Mouse (Mus musculus) neural tube, embryonic 11.5 days (tissue): ENCODE data around the gene Arrdc1. TPM values are rescaled to one million over a fixed set of nuclear protein-coding genes. Genes with fewer than 3 reads are reported as not detected.
A peak's percentile ranks its signal among the peaks of the same experiment; 100 is the strongest.
"Not testable (repeated sequence)": the region's sequence is repeated elsewhere in the genome, so short reads cannot be mapped to it uniquely, and the experiment has no call there.

Experiments used
- ATAC-seq: fragments of 200-750 bp; cut with Nextera tagmentation; 2 replicates; pipeline ENCODE4 v1.8.0; 2017; ENCODE audit warnings: moderate number of reproducible peaks, mild to moderate bottlenecking, moderate TSS enrichment, moderate library complexity; ENCODE audit not compliant: insufficient read depth, low FRiP score, low TSS enrichment
- DNase-seq: peaks from one replicate; pipeline ENCODE4 v3.0.0-alpha.2; 2015; ENCODE audit warnings: low spot score
- H3K27ac ChIP-seq: fragments of 300-500 bp; sonication (generic); 2 replicates; pipeline ENCODE4 v1.5.1; 2014; ENCODE audit warnings: low read depth, mild to moderate bottlenecking, low read length
- H3K27me3 ChIP-seq: fragments of 300-500 bp; sonication (generic); 2 replicates; pipeline ENCODE4 v1.6.1; 2014; ENCODE audit warnings: mild to moderate bottlenecking, low read length, mixed read lengths; ENCODE audit not compliant: control insufficient read depth, insufficient read depth
- H3K36me3 ChIP-seq: fragments of 300-500 bp; sonication (generic); 2 replicates; pipeline ENCODE4 v1.6.1; 2014; ENCODE audit warnings: mild to moderate bottlenecking, low read length, moderate library complexity, mixed read lengths; ENCODE audit not compliant: control insufficient read depth, insufficient read depth
- H3K4me1 ChIP-seq: fragments of 300-500 bp; sonication (generic); 2 replicates; pipeline ENCODE4 v1.6.1; 2014; ENCODE audit warnings: low read length, mixed read lengths; ENCODE audit not compliant: control insufficient read depth, insufficient read depth
- H3K4me2 ChIP-seq: fragments of 300-500 bp; sonication (generic); 2 replicates; pipeline ENCODE4 v1.6.1; 2014; ENCODE audit warnings: low read depth, mild to moderate bottlenecking, moderate library complexity
- H3K4me3 ChIP-seq: fragments of 300-500 bp; sonication (generic); 2 replicates; pipeline ENCODE4 v1.5.1; 2014; ENCODE audit warnings: low read depth, low read length
- H3K9ac ChIP-seq: fragments of 300-500 bp; sonication (generic); 2 replicates; pipeline ENCODE4 v1.6.1; 2014; ENCODE audit warnings: mild to moderate bottlenecking, low read length
- H3K9me3 ChIP-seq: fragments of 300-500 bp; sonication (generic); 2 replicates; pipeline ENCODE4 v1.6.1; 2016; ENCODE audit warnings: low read length; ENCODE audit not compliant: control insufficient read depth
- WGBS: fragments of 180-500 bp; shearing (Covaris S2); extraction: QIAGEN DNeasy Blood & Tissue Kit; methylation state at CpG from one replicate; pipeline ENCODE4 v1.1.7; 2014; 5-methylcytosine and 5-hydroxymethylcytosine counted together
- polyA plus RNA-seq: library from polyadenylated mRNA; unstranded; fragments of >200 nt; fragmentation: Nextera tagmentation; extraction: Ambion mirVana; gene quantifications from 2 replicates; pipeline ENCODE4 v1.2.1, GENCODE M21; 2014

Gene Arrdc1
- polyA plus RNA-seq, 1 experiment from 2014 or later: 15.6 TPM

DNA sequence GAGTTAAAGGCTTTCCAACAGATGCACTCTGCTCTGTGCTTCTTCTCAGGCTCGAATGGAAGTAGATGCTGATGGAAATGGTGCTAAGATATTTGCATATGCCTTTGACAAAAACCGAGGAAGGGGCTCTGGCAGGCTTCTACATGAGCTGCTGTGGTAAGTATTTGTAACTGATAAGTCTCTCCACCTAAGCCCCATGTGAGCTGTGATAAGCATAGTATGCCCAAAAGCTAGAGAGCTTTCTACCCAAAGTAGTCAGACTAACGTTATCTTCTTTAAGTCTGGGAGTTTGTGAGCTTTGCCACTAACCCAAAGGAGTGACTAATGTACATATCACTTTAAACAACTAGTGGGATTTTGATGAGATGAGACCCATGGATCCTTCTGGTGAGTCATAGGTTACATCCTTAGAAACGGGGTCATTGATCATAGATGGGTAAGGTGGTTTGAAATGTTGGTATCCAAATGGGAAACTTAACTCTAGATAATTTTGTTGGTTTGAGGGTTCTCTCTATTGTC lies 17.5 kb upstream of the Arrdc1 start:
- peaks cover 6% of the 10 kb centered on the region for H3K4me1 ChIP-seq
- peaks cover 10% of the 10 kb centered on the region for H3K36me3 ChIP-seq
- H3K9me3 ChIP-seq: no peaks in the 10 kb centered on the region
- no peak for ATAC-seq
- no peaks in the 10 kb centered on the region for H3K27me3 ChIP-seq
- no peak overlapping the region for H3K4me2 ChIP-seq
- WGBS: 93% methylated on average over 4 of the region's 4 CpGs
- no peak for DNase-seq
- no peak overlapping the region for H3K27ac ChIP-seq
- no peak overlapping the region for H3K4me3 ChIP-seq
- no peak overlapping the region for H3K9ac ChIP-seq

DNA sequence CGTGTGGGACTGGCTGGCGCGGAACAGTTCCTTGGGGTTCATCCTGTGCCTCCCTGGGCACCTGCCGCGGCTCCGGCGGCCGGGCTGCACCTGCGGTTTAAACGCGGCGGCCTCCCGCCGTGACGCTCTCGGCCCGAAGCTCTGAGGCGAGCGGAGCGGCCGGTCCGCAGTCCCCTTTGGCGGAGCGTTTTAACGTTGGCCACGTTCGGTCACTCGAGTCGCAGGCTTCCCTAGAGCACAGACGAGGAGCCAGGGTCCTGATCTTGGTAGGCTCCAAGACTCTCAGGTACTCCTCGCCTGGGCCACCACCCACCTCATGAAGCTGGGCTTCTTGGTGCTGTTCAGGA lies 15.1 kb upstream of the Arrdc1 start:
- H3K9me3 ChIP-seq: no peaks in the 10 kb centered on the region
- DNase-seq (peak; percentile 23), ATAC-seq (no peak)
- H3K27ac ChIP-seq: peak overlapping the region; percentile 53; the same call in 1 of the 2 replicates
- H3K36me3 ChIP-seq: peaks cover 2% of the 10 kb centered on the region
- peak overlapping the region; percentile 94 for H3K4me2 ChIP-seq
- H3K4me1 ChIP-seq: peaks cover 6% of the 10 kb centered on the region
- H3K27me3 ChIP-seq: no peaks in the 10 kb centered on the region
- peak overlapping the region; percentile 94 for H3K9ac ChIP-seq
- WGBS: under 1% methylated on average over 31 of the region's 31 CpGs
- H3K4me3 ChIP-seq: peak overlapping the region; percentile 98

- Histone ChIP-seq H3K9ac (peak within 1 kb of the TSS; percentile 94), H3K4me2 (peak within 1 kb of the TSS; percentile 94), H3K27me3 (no peaks in the 10 kb centered on the region), H3K4me3 (peak within 1 kb of the TSS; percentile 98), H3K27ac (peak within 1 kb of the TSS; percentile 53; the same call in 1 of the 2 replicates), H3K4me1 (peaks cover 6% of the 10 kb centered on the region), H3K9me3 (no peaks in the 10 kb centered on the region), H3K36me3 (peaks cover 2% of the 10 kb centered on the region)
- peak; percentile 98 for ATAC-seq
- under 1% methylated on average over 90 of the region's 108 CpGs for WGBS
- DNase-seq: peak; percentile 98
Measured at GRCm38 (mm10) chr2:24949421-24950188, 14.6 kb upstream of the Arrdc1 start, which contains the start of gene Zmynd19. Gene Zmynd19, plus strand, starts transcription at chr2:24949792.

DNA sequence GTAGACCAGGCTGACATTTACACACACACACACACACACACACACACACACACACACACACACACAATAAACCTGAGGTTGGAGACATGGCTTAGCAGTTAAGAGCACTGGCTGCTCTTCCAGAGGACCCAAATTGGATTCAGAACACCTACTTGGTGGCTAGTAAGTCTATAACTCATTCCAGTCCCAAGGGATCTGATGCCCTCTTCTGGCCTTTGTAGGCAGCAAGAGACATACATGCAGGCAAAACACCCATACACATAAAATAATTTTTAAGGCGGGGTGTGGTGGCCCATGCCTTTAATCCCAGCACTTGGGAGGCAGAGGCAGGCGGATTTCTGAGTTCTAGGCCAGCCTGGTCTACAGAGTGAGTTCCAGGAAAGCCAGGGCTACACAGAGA lies 9.3 kb upstream of the Arrdc1 start:
- not testable (repeated sequence) for ATAC-seq, H3K36me3 ChIP-seq, H3K4me1 ChIP-seq, H3K9me3 ChIP-seq, H3K27ac ChIP-seq, H3K4me3 ChIP-seq, H3K27me3 ChIP-seq, H3K9ac ChIP-seq, H3K4me2 ChIP-seq, DNase-seq
- WGBS: 57% methylated on average over 2 of the region's 2 CpGs

DNA sequence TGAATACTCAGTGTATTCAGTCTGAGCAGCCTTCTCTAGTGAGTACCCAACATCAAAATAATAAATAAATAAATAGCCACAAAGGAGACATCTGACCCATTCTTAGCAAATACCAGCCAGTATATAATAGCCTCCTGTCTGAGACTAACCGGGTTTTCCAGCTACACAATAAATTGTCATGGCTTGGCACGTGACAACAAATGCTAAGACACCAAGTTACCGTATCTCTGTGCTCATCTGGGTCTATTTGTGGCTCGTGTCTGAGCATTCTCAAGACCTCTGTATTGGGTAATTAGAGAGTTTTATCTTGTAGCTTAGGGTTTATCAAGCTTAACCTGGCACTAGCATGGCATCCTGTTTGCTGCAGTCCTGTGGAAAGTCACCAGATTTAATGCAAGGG lies 7.0 kb upstream of the Arrdc1 start:
- Histone ChIP-seq H3K36me3 (no peaks in the 10 kb centered on the region), H3K4me1 (no peaks in the 10 kb centered on the region), H3K4me2 (no peak overlapping the region), H3K27ac (no peak overlapping the region), H3K4me3 (no peak overlapping the region), H3K27me3 (no peaks in the 10 kb centered on the region), H3K9ac (no peak overlapping the region), H3K9me3 (no peaks in the 10 kb centered on the region)
- DNase-seq: no peak
- ATAC-seq: no peak
- WGBS: 77% methylated on average over 4 of the region's 4 CpGs

DNA sequence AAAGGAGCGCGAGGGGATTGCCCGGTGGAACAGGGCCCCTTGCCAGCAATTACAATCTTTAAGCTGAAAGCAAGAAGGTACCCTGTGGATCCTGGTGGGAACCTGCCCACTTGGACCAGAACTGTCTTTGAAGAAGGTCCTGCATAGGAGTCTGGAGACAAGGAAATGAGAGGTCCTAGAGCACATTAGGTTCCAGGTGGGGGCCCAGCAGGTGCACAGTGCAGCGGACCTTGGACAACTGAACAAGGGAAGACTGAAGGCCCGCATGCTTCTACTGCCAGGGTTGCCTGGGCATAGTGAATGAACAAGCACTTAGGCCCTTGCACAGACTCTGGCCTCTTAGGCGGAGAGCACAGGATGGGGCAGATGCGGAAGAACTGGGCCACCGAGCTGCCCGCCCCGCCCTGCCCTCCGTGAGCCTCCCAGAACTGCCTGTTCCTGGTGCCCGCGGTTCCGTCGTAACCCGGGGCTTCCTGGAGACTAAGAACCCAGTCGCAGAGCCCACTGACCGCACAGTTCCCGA lies 550 bp downstream of the Arrdc1 start:
- 6% methylated on average over 19 of the region's 19 CpGs for WGBS
- H3K4me1 ChIP-seq: peaks cover 3% of the 10 kb centered on the region; the same call in 1 of the 2 replicates
- DNase-seq (no peak), ATAC-seq (peak; percentile 49)
- peak overlapping the region; percentile 98 for H3K4me2 ChIP-seq
- H3K27me3 ChIP-seq: no peaks in the 10 kb centered on the region
- no peak overlapping the region for H3K27ac ChIP-seq
- no peaks in the 10 kb centered on the region for H3K9me3 ChIP-seq
- peak overlapping the region; percentile 56 for H3K4me3 ChIP-seq
- no peaks in the 10 kb centered on the region for H3K36me3 ChIP-seq
- H3K9ac ChIP-seq: peak overlapping the region; percentile 69

GRCm38 (mm10) chr2:24929593-24929992 lies 5.5 kb downstream of the Arrdc1 start:
- no peak overlapping the region for H3K9ac ChIP-seq
- no peaks in the 10 kb centered on the region for H3K9me3 ChIP-seq
- H3K27ac ChIP-seq: no peak overlapping the region
- no peak overlapping the region for H3K4me3 ChIP-seq
- H3K4me2 ChIP-seq: no peak overlapping the region
- no peak for ATAC-seq
- no peaks in the 10 kb centered on the region for H3K4me1 ChIP-seq
- no peak for DNase-seq
- H3K27me3 ChIP-seq: no peaks in the 10 kb centered on the region
- 95% methylated on average over 5 of the region's 5 CpGs for WGBS
- no peaks in the 10 kb centered on the region for H3K36me3 ChIP-seq

DNA sequence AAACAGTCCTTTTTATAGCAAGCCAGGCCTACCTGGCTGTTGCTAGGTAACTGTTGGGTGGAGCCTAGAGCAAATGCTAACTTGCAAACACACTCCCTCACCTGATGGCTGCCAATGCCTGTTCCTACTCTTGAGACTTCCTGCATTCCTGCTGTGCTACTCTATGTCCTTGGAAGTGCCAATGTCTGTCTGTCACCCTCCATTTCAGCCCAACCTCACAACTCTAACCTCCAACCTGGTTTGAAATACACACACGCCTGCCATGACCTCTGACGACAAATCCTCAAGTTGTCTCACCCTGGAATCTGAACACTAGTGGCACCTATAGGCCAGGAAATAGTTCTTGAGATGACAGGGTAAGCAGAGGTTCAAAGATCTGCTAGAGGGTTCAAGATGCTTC lies 5.9 kb downstream of the Arrdc1 start:
- ATAC-seq (no peak), DNase-seq (no peak)
- H3K4me1 ChIP-seq: no peaks in the 10 kb centered on the region
- no peaks in the 10 kb centered on the region for H3K9me3 ChIP-seq
- no peak overlapping the region for H3K4me2 ChIP-seq
- 54% methylated on average over 2 of the region's 2 CpGs for WGBS
- no peak overlapping the region for H3K9ac ChIP-seq
- no peak overlapping the region for H3K4me3 ChIP-seq
- H3K27ac ChIP-seq: no peak overlapping the region
- no peaks in the 10 kb centered on the region for H3K36me3 ChIP-seq
- H3K27me3 ChIP-seq: no peaks in the 10 kb centered on the region
